Mouse (Mus musculus): ENCODE measurements around the gene Ptgs1.
"Not testable (repeated sequence)": the region's sequence is repeated elsewhere in the genome, so short reads cannot be mapped to it uniquely, and the experiment has no call there.

Gene Ptgs1

GRCm38 (mm10) chr2:36230366-36230765 lies at the start of gene Ptgs1:
Gene Ptgs1, plus strand, starts transcription at chr2:36230426.
- DNase-seq (ENCODE audit: low read depth in 2 of 2, low spot score in 2 of 2): no peak

- DNase-seq (ENCODE audit: low read depth in 2 of 2, low spot score in 2 of 2): not testable (repeated sequence)
Measured at GRCm38 (mm10) chr2:36181587-36182368, 48.4 kb upstream of the Ptgs1 start.

GRCm38 (mm10) chr2:36183278-36183677 lies 46.9 kb upstream of the Ptgs1 start:
- DNase-seq (ENCODE audit: low read depth in 2 of 2, low spot score in 2 of 2): no peak

GRCm38 (mm10) chr2:36184192-36184591 lies 46.0 kb upstream of the Ptgs1 start:
- no peak for DNase-seq (ENCODE audit: low read depth in 2 of 2, low spot score in 2 of 2)

GRCm38 (mm10) chr2:36184876-36185275 lies 45.4 kb upstream of the Ptgs1 start:
- no peak for DNase-seq (ENCODE audit: low read depth in 2 of 2, low spot score in 2 of 2)

- DNase-seq (ENCODE audit: low read depth in 2 of 2, low spot score in 2 of 2): not testable (repeated sequence)
Measured at GRCm38 (mm10) chr2:36189200-36189599, 41.0 kb upstream of the Ptgs1 start.

GRCm38 (mm10) chr2:36191098-36191941 lies 38.9 kb upstream of the Ptgs1 start:
- no peak for DNase-seq (ENCODE audit: low read depth in 2 of 2, low spot score in 2 of 2)

GRCm38 (mm10) chr2:36197021-36197420 lies 33.2 kb upstream of the Ptgs1 start:
- no peak for DNase-seq (ENCODE audit: low read depth in 2 of 2, low spot score in 2 of 2)

GRCm38 (mm10) chr2:36197919-36198881 lies 32.0 kb upstream of the Ptgs1 start:
- DNase-seq (ENCODE audit: low read depth in 2 of 2, low spot score in 2 of 2): no peak

- no peak for DNase-seq (ENCODE audit: low read depth in 2 of 2, low spot score in 2 of 2)
Measured at GRCm38 (mm10) chr2:36198882-36199262, 31.4 kb upstream of the Ptgs1 start.

GRCm38 (mm10) chr2:36200813-36201212 lies 29.4 kb upstream of the Ptgs1 start:
- no peak for DNase-seq (ENCODE audit: low read depth in 2 of 2, low spot score in 2 of 2)

- DNase-seq (ENCODE audit: low read depth in 2 of 2, low spot score in 2 of 2): no peak
Measured at GRCm38 (mm10) chr2:36201756-36202610, 28.2 kb upstream of the Ptgs1 start.

- DNase-seq (ENCODE audit: low read depth in 2 of 2, low spot score in 2 of 2): no peak
Measured at GRCm38 (mm10) chr2:36202611-36202880, 27.7 kb upstream of the Ptgs1 start.

- DNase-seq (ENCODE audit: low read depth in 2 of 2, low spot score in 2 of 2): peak in 1 of 2 experiments; percentile 12
Measured at GRCm38 (mm10) chr2:36203011-36203825, 27.0 kb upstream of the Ptgs1 start.

GRCm38 (mm10) chr2:36204595-36204994 lies 25.6 kb upstream of the Ptgs1 start:
- DNase-seq (ENCODE audit: low read depth in 2 of 2, low spot score in 2 of 2): no peak

GRCm38 (mm10) chr2:36207071-36207470 lies 23.2 kb upstream of the Ptgs1 start:
- no peak for DNase-seq (ENCODE audit: low read depth in 2 of 2, low spot score in 2 of 2)

GRCm38 (mm10) chr2:36210796-36211195 lies 19.4 kb upstream of the Ptgs1 start:
- DNase-seq (ENCODE audit: low read depth in 2 of 2, low spot score in 2 of 2): no peak

- DNase-seq (ENCODE audit: low read depth in 2 of 2, low spot score in 2 of 2): no peak
Measured at GRCm38 (mm10) chr2:36211785-36212184, 18.4 kb upstream of the Ptgs1 start.

- no peak for DNase-seq (ENCODE audit: low read depth in 2 of 2, low spot score in 2 of 2)
Measured at GRCm38 (mm10) chr2:36213108-36213507, 17.1 kb upstream of the Ptgs1 start.
